Mouse (Mus musculus) liver, adult 2 months (tissue): ENCODE data around the gene Igf2bp3. TPM values are rescaled to one million over a fixed set of nuclear protein-coding genes. Genes with fewer than 3 reads are reported as not detected.
A peak's percentile ranks its signal among the peaks of the same experiment; 100 is the strongest.

Source experiments
- DNase-seq: peaks from one replicate; pipeline ENCODE4 v3.0.0-alpha.2; 2011; ENCODE audit warnings: low read depth, low spot score; ENCODE audit errors: extremely low read depth
- H3K27ac ChIP-seq: fragments of 200-500 bp; replicated peaks from 2 replicates; pipeline ENCODE4 v1.5.1; 2012; ENCODE audit warnings: low read depth, mild to moderate bottlenecking, control low read depth, inconsistent platforms, low read length; ENCODE audit not compliant: insufficient read depth
- H3K27me3 ChIP-seq: fragments of 200-500 bp; 2 replicates; pipeline ENCODE4 v1.6.1; 2012; ENCODE audit warnings: mild to moderate bottlenecking, moderate library complexity, low read length, inconsistent platforms; ENCODE audit not compliant: control insufficient read depth, insufficient read depth
- H3K36me3 ChIP-seq: fragments of 200-500 bp; 2 replicates; pipeline ENCODE4 v1.6.1; 2012; ENCODE audit warnings: low read length, inconsistent platforms; ENCODE audit not compliant: control insufficient read depth, insufficient read depth
- H3K4me1 ChIP-seq: fragments of 200-500 bp; 2 replicates; pipeline ENCODE4 v1.6.1; 2011; ENCODE audit warnings: low read length; ENCODE audit not compliant: control insufficient read depth, insufficient read depth
- H3K4me3 ChIP-seq: fragments of 200-500 bp; 2 replicates; pipeline ENCODE4 v1.5.1; 2011; ENCODE audit warnings: low read depth, mild to moderate bottlenecking, control low read depth, low read length, moderate library complexity; ENCODE audit not compliant: insufficient read depth
- H3K79me2 ChIP-seq: fragments of 200-500 bp; 2 replicates; pipeline ENCODE4 v1.6.1; 2012; ENCODE audit warnings: inconsistent platforms, mild to moderate bottlenecking, low read length, moderate library complexity; ENCODE audit not compliant: control insufficient read depth, insufficient read depth
- H3K9ac ChIP-seq: fragments of 200-500 bp; 2 replicates; pipeline ENCODE4 v1.6.1; 2012; ENCODE audit warnings: low read depth, mild to moderate bottlenecking, control low read depth, inconsistent platforms, low read length
- CTCF ChIP-seq: fragments of 200-500 bp; IDR thresholded peaks from 2 replicates; pipeline ENCODE4 v1.5.1; 2011; ENCODE audit warnings: low read depth, low read length, control low read depth
- POLR2A ChIP-seq: fragments of 200-500 bp; IDR thresholded peaks from 2 replicates; pipeline ENCODE4 v1.6.1; 2011; ENCODE audit warnings: low read length, control low read depth; ENCODE audit not compliant: insufficient read depth; ENCODE audit errors: extremely low read depth
- WGBS: fragments of 180-500 bp; shearing (Covaris S2); methylation state at CpG from one replicate; pipeline ENCODE4 v1.1.7; 2018; 5-methylcytosine and 5-hydroxymethylcytosine counted together
- polyA plus RNA-seq: library from polyadenylated mRNA; depleted of rRNA; stranded (reverse); fragments of >200 nt; gene quantifications from 2 replicates; pipeline ENCODE4 v1.2.3, GENCODE M21; 2012
- total RNA-seq: library from RNA; depleted of rRNA; stranded (reverse); fragments of >200 nt; gene quantifications from 2 replicates; pipeline ENCODE4 v1.2.3, GENCODE M21; 2014

Gene Igf2bp3
- total and polyA plus RNA-seq, 2 experiments: 0.21 to 0.46 TPM

DNA sequence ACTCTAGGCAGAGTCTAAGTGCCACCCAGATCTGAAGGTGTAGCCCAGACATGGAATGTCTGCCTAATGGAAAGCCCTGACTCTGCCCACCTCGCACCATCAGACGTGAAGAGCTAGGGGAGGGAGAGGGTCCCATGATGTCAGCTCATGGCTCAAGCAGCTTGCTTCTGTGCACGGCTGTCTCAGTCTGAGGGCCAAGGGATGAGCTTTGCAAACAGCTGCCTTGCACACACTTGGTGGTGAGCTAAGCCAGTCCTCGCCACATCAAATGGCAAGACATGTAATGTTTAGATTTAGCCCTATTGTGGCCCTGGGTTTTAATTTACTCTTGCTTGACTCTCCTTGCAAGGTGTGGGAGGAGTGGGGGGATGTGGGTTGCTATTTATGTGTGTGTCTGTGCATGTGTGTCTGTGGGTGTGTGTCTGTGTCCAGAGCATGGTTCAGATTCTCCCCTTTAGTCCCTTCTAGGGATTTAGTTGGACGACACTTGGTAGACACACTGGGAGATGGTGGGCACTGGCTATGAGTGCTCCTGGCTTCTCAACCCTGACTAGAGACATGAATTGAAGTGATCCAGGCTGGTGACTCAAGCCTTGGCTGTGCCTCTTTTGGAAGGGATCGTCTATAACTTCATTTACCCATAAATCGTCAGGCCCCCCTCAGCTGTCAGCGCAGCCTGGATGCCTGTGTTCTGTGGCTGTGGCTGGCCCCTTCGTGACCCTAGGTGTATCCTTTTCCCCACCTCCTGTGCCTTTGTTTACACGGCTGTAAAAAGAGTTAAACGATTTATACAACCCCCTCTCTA, 10.4 kb upstream of the Igf2bp3 start:
- no peak for DNase-seq
- Histone ChIP-seq H3K9ac (no peak overlapping the region), H3K4me3 (no peak overlapping the region), H3K27ac (no peak overlapping the region), H3K27me3 (peaks cover 12% of the 10 kb centered on the region; the same call in 1 of the 2 replicates), H3K79me2 (no peaks in the 10 kb centered on the region), H3K4me1 (no peaks in the 10 kb centered on the region), H3K36me3 (no peaks in the 10 kb centered on the region)
- WGBS: 55% methylated on average over 11 of the region's 11 CpGs
- no peak for TF ChIP-seq CTCF
- no peak for TF ChIP-seq POLR2A

- Histone ChIP-seq H3K27ac (no peak overlapping the region), H3K9ac (no peak overlapping the region), H3K4me1 (no peaks in the 10 kb centered on the region; the same call in 1 of the 2 replicates), H3K36me3 (no peaks in the 10 kb centered on the region), H3K79me2 (no peaks in the 10 kb centered on the region), H3K4me3 (no peak overlapping the region), H3K27me3 (peaks cover 27% of the 10 kb centered on the region)
- DNase-seq: no peak
- TF ChIP-seq POLR2A (no peak), CTCF (no peak)
- WGBS: 14% methylated on average over 7 of the region's 7 CpGs
Observed at GRCm38 (mm10) chr6:49221906-49222305, 7.1 kb upstream of the Igf2bp3 start.

- no peaks in the 10 kb centered on the region; the same call in 1 of the 2 replicates for H3K4me1 ChIP-seq
- DNase-seq: no peak
- H3K4me3 ChIP-seq: no peak overlapping the region
- H3K27me3 ChIP-seq: peaks cover 30% of the 10 kb centered on the region
- H3K79me2 ChIP-seq: no peaks in the 10 kb centered on the region
- no peaks in the 10 kb centered on the region for H3K36me3 ChIP-seq
- TF ChIP-seq POLR2A: no peak
- no peak for TF ChIP-seq CTCF
- no peak overlapping the region for H3K9ac ChIP-seq
- H3K27ac ChIP-seq: no peak overlapping the region
- 14% methylated on average over 16 of the region's 16 CpGs for WGBS
Observed at GRCm38 (mm10) chr6:49219920-49220604, 5.3 kb upstream of the Igf2bp3 start.

GRCm38 (mm10) chr6:49219001-49219560, 4.3 kb upstream of the Igf2bp3 start:
- peaks cover 33% of the 10 kb centered on the region for H3K27me3 ChIP-seq
- peak; percentile 43 for DNase-seq
- no peak overlapping the region for H3K9ac ChIP-seq
- TF ChIP-seq POLR2A: no peak
- no peak for TF ChIP-seq CTCF
- no peaks in the 10 kb centered on the region; the same call in 1 of the 2 replicates for H3K4me1 ChIP-seq
- no peaks in the 10 kb centered on the region for H3K79me2 ChIP-seq
- no peaks in the 10 kb centered on the region for H3K36me3 ChIP-seq
- 43% methylated on average over 4 of the region's 4 CpGs for WGBS
- H3K27ac ChIP-seq: no peak overlapping the region
- no peak overlapping the region for H3K4me3 ChIP-seq

GRCm38 (mm10) chr6:49218275-49218802, 3.6 kb upstream of the Igf2bp3 start:
- Histone ChIP-seq H3K4me1 (peaks cover 4% of the 10 kb centered on the region), H3K9ac (no peak overlapping the region), H3K27me3 (peaks cover 40% of the 10 kb centered on the region), H3K79me2 (no peaks in the 10 kb centered on the region), H3K36me3 (no peaks in the 10 kb centered on the region), H3K4me3 (no peak overlapping the region), H3K27ac (no peak overlapping the region)
- TF ChIP-seq POLR2A: no peak
- DNase-seq: no peak
- WGBS: 1% methylated on average over 31 of the region's 31 CpGs
